Mouse (Mus musculus): Measurements from ENCODE around the gene Olfr1216. TPM values are rescaled to one million over a fixed set of nuclear protein-coding genes. Genes with fewer than 3 reads are reported as not detected.
"Not testable (repeated sequence)": the region's sequence is repeated elsewhere in the genome, so short reads cannot be mapped to it uniquely, and the experiment has no call there.

The Olfr1216 gene
- polyA plus RNA-seq (2016; fragmentation: Nextera tagmentation; extraction: Ambion mirVana) = not detected in 2 replicates

DNA sequence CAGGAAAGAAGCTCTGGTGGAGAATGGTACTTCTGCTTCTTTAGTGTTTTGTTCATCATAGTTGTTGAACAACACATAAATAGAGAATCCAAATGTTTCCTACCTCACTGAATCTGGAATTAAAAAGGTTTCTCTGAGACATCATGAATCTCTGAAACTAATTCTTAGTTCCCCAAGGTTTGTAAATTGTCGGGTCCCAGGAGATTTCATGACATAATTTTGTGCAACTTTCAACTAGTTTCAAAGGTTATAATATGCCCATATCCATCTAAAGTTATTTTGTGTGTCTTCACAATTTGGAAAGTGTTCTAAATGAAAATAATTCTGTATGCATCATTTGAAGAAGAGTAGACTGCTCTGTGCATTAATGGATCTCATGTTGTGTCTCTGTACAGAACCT is at the start of gene Olfr1216:
Gene Olfr1216 (minus strand): TSS at position 101 of the 400 bp plus-strand sequence.
- no peak for DNase-seq (ENCODE audit: extremely low spot score, low spot score)
- Histone ChIP-seq H3K27ac (no peak within 1 kb of the TSS), H3K36me3 (replicated peaks) (no peaks in the 10 kb centered on the region), H3K9me3 (no peaks in the 10 kb centered on the region), H3K4me1 (no peaks in the 10 kb centered on the region), H3K27me3 (ENCODE audit: poor library complexity, severe bottlenecking) (no peaks in the 10 kb centered on the region), H3K4me3 (no peak within 1 kb of the TSS)
- WGBS = 85% methylated on average over 1 of the region's 1 CpGs

DNA sequence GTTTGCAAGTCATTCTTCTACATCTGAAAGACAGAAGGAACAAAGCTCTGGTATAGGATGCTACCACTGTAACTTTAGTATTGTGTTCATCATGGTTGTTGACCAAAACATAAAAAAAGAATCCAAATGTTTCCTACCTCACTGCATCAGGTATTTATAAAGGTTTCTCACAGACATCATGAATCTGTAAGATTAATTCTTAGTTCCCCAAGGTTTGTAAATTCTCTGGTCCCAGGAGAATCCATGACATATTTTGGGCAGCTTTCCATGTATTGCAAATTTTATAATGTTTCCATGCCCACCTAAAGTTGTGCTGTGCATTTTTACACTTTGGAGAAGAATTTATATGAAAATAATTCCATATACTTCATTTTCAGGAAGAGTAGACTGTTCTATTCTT is 42.9 kb upstream of the Olfr1216 start, which contains the start of gene Olfr1218:
Gene Olfr1218 (minus strand): TSS at position 101 of the 400 bp plus-strand sequence.
- H3K4me1 ChIP-seq = no peaks in the 10 kb centered on the region

DNA sequence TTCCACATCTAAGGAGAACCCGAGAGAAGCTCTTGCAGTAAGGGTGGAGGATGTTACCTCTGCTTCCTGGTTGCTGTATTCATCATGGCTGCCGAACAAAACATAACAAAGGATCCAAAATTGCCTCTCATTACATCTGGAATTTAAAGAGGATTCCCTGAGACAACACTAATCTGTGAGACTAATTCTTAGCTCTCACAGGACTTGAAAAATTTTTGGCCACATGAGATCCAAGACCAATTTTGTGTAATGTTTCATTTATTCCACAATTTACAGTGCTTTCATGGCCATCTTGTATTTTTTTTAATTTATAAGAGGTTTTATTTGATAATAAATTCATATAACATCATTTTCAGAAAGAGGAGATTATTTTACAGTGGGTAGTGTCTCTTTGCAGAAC is 13.8 kb upstream of the Olfr1216 start, which contains the start of gene Olfr1217:
Gene Olfr1217 (minus strand): TSS at position 101 of the 400 bp plus-strand sequence.
- Histone ChIP-seq H3K27ac (no peak within 1 kb of the TSS), H3K4me3 (no peak within 1 kb of the TSS), H3K4me1 (no peaks in the 10 kb centered on the region), H3K9me3 (no peaks in the 10 kb centered on the region), H3K36me3 (replicated peaks) (no peaks in the 10 kb centered on the region), H3K27me3 (ENCODE audit: poor library complexity, severe bottlenecking) (no peaks in the 10 kb centered on the region)
- DNase-seq (ENCODE audit: extremely low spot score, low spot score) = no peak
- WGBS = 91% methylated on average over 2 of the region's 2 CpGs

More for the DNA sequence above, 42.9 kb upstream of the Olfr1216 start, which contains the start of gene Olfr1218:
- Histone ChIP-seq H3K27ac (no peak within 1 kb of the TSS), H3K9me3 (no peaks in the 10 kb centered on the region), H3K36me3 (replicated peaks) (no peaks in the 10 kb centered on the region), H3K4me3 (no peak within 1 kb of the TSS), H3K27me3 (ENCODE audit: poor library complexity, severe bottlenecking) (no peaks in the 10 kb centered on the region)
- no peak for DNase-seq (ENCODE audit: extremely low spot score, low spot score)

DNA sequence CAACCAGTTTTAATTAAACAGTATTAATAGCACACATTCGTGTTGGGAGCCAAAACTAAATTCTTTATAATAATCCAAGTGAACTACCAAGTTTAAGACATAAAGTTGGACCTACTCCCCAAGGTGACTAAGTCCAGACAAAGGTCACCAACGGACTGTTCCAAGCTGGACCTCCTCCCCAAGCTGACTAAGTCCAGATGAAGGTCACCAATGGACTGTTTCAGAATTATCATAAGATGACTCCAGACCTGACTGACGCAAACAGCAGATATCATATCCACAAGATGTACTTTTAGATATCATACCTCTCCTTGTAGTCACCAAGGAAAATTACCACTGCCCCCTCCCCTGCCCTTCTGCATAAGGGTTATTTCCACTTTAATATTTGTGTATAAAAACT is 3.3 kb upstream of the Olfr1216 start:
- H3K27ac ChIP-seq; DNase-seq (ENCODE audit: extremely low spot score, low spot score); H3K9me3 ChIP-seq; H3K4me3 ChIP-seq; H3K27me3 ChIP-seq (ENCODE audit: poor library complexity, severe bottlenecking); H3K36me3 ChIP-seq (replicated peaks); H3K4me1 ChIP-seq: not testable (repeated sequence)
- WGBS = 81% methylated on average over 3 of the region's 3 CpGs

DNA sequence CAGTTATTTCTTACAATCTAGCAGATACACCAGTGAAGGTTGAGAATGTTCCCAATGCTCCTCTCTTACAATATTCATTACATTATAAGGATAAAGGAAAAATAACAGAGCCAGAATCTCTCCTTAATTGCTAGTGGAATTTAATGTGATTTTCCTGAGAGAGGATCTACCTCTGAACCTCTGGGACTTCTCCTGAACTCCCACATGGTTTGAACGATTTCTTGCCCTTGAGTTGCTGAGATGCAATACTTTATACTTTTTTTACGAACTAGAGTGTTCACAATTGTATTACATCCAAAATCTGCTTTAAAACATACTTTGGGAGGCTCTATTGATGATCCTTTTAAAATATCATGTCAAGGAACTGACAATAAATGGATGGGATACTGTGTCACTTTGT is 11.3 kb downstream of the Olfr1216 start, which contains the start of gene Olfr1215:
Gene Olfr1215 (minus strand): TSS at position 101 of the 400 bp plus-strand sequence.
- Histone ChIP-seq H3K4me3 (no peak within 1 kb of the TSS), H3K9me3 (no peaks in the 10 kb centered on the region), H3K27me3 (ENCODE audit: poor library complexity, severe bottlenecking) (no peaks in the 10 kb centered on the region), H3K27ac (no peak within 1 kb of the TSS), H3K36me3 (replicated peaks) (no peaks in the 10 kb centered on the region), H3K4me1 (no peaks in the 10 kb centered on the region)
- DNase-seq (ENCODE audit: extremely low spot score, low spot score) = no peak
- WGBS = 84% methylated on average over 2 of the region's 2 CpGs

DNA sequence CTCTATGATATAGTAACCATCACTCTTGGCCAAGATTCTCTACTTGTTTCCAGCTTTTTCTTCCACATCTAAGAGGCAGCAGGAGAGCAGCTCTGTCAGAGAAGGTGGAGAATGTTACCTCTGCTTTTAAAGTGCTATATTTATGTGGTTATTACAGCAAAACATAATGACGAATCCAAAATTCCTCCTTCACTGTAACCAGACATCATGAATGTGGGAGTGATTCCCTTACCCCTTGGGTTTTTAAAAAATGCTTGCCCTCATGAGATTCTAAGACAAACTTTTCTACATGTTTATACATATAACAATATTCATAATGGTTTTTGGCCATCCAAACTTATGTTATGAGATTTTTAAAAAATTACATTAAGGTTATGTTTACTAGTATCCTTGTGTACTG is 25.6 kb downstream of the Olfr1216 start, which contains the start of gene Olfr1214:
Gene Olfr1214 (minus strand): TSS at position 101 of the 400 bp plus-strand sequence.
- H3K9me3 ChIP-seq = no peaks in the 10 kb centered on the region
- no peak for DNase-seq (ENCODE audit: extremely low spot score, low spot score)
- no peaks in the 10 kb centered on the region for H3K36me3 ChIP-seq (replicated peaks)
- no peaks in the 10 kb centered on the region for H3K27me3 ChIP-seq (ENCODE audit: poor library complexity, severe bottlenecking)
- H3K4me3 ChIP-seq = no peak within 1 kb of the TSS
- no peaks in the 10 kb centered on the region for H3K4me1 ChIP-seq
- WGBS = 82% methylated on average over 1 of the region's 1 CpGs
- no peak within 1 kb of the TSS for H3K27ac ChIP-seq

DNA sequence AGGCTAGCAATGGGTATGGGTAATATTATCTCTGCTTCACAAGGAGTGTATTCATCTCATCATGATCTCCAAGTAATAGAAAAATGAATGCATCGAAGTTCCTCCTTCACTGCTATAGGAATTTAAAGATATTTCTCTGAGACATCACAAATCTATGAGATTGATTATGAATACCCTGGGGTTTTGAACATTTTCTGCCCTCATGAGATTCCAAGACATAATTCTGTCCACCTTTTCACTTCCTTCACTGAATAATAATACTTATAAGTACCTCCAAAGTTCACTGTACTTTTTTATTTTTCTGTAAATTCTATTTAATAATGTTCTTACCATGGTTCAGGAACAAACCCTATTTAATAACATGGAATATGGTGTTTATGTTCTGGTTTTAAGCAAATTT is 38.0 kb downstream of the Olfr1216 start, which contains the start of gene Gm13762:
Gene Gm13762 (minus strand): TSS at position 101 of the 400 bp plus-strand sequence.
- no peak for DNase-seq (ENCODE audit: extremely low spot score, low spot score)
- no peak within 1 kb of the TSS for H3K4me3 ChIP-seq
- H3K36me3 ChIP-seq (replicated peaks) = no peaks in the 10 kb centered on the region
- H3K9me3 ChIP-seq = no peaks in the 10 kb centered on the region
- H3K27ac ChIP-seq = no peak within 1 kb of the TSS
- H3K27me3 ChIP-seq (ENCODE audit: poor library complexity, severe bottlenecking) = no peaks in the 10 kb centered on the region
- WGBS = 100% methylated on average over 1 of the region's 1 CpGs
- no peaks in the 10 kb centered on the region for H3K4me1 ChIP-seq

Other genes starting within 250 kb of the Olfr1216 start
- not detected in 2 replicates for gene Olfr1200, start 247.9 kb downstream of the Olfr1216 start, polyA plus RNA-seq (2016; fragmentation: Nextera tagmentation; extraction: Ambion mirVana)
- gene Olfr1201, start 225.3 kb downstream of the Olfr1216 start, polyA plus RNA-seq (2016; fragmentation: Nextera tagmentation; extraction: Ambion mirVana) = not detected in 2 replicates
- gene Olfr1202, start 203.8 kb downstream of the Olfr1216 start, polyA plus RNA-seq (2016; fragmentation: Nextera tagmentation; extraction: Ambion mirVana) = 0.04 TPM in 1 of 2 replicates, not detected in the other
- not detected in 2 replicates for gene Olfr1205, start 188.6 kb downstream of the Olfr1216 start, polyA plus RNA-seq (2016; fragmentation: Nextera tagmentation; extraction: Ambion mirVana)
- not detected in 2 replicates for gene Olfr1204, start 169.0 kb downstream of the Olfr1216 start, polyA plus RNA-seq (2016; fragmentation: Nextera tagmentation; extraction: Ambion mirVana)
- gene Olfr1206, start 155.1 kb downstream of the Olfr1216 start, polyA plus RNA-seq (2016; fragmentation: Nextera tagmentation; extraction: Ambion mirVana) = not detected in 2 replicates
- not detected in 2 replicates for gene Olfr1208, start 116.0 kb downstream of the Olfr1216 start, polyA plus RNA-seq (2016; fragmentation: Nextera tagmentation; extraction: Ambion mirVana)
- gene Olfr1209, start 103.2 kb downstream of the Olfr1216 start, polyA plus RNA-seq (2016; fragmentation: Nextera tagmentation; extraction: Ambion mirVana) = not detected in 2 replicates
- not detected in 2 replicates for gene Olfr1211, start 80.2 kb downstream of the Olfr1216 start, polyA plus RNA-seq (2016; fragmentation: Nextera tagmentation; extraction: Ambion mirVana)
- not detected in 2 replicates for gene Olfr1212, start 64.4 kb downstream of the Olfr1216 start, polyA plus RNA-seq (2016; fragmentation: Nextera tagmentation; extraction: Ambion mirVana)
- gene Gm13762, start 38.1 kb downstream of the Olfr1216 start, polyA plus RNA-seq (2016; fragmentation: Nextera tagmentation; extraction: Ambion mirVana) = not detected in 2 replicates
- gene Olfr1214, start 25.7 kb downstream of the Olfr1216 start, polyA plus RNA-seq (2016; fragmentation: Nextera tagmentation; extraction: Ambion mirVana) = not detected in 2 replicates
- gene Olfr1215, start 11.4 kb downstream of the Olfr1216 start, polyA plus RNA-seq (2016; fragmentation: Nextera tagmentation; extraction: Ambion mirVana) = not detected in 2 replicates
- gene Olfr1217, start 13.7 kb upstream of the Olfr1216 start, polyA plus RNA-seq (2016; fragmentation: Nextera tagmentation; extraction: Ambion mirVana) = not detected in 2 replicates
- not detected in 2 replicates for gene Olfr1218, start 42.8 kb upstream of the Olfr1216 start, polyA plus RNA-seq (2016; fragmentation: Nextera tagmentation; extraction: Ambion mirVana)
- gene Olfr1219, start 65.2 kb upstream of the Olfr1216 start, polyA plus RNA-seq (2016; fragmentation: Nextera tagmentation; extraction: Ambion mirVana) = not detected in 2 replicates
- gene Olfr1220, start 88.5 kb upstream of the Olfr1216 start, polyA plus RNA-seq (2016; fragmentation: Nextera tagmentation; extraction: Ambion mirVana) = not detected in 2 replicates
- gene Olfr1221, start 98.9 kb upstream of the Olfr1216 start, polyA plus RNA-seq (2016; fragmentation: Nextera tagmentation; extraction: Ambion mirVana) = not detected in 2 replicates
- gene Olfr1222, start 114.7 kb upstream of the Olfr1216 start, polyA plus RNA-seq (2016; fragmentation: Nextera tagmentation; extraction: Ambion mirVana) = not detected in 2 replicates
- gene Olfr1223, start 133.2 kb upstream of the Olfr1216 start, polyA plus RNA-seq (2016; fragmentation: Nextera tagmentation; extraction: Ambion mirVana) = not detected in 2 replicates
- gene Olfr1224-ps1, start 145.8 kb upstream of the Olfr1216 start, polyA plus RNA-seq (2016; fragmentation: Nextera tagmentation; extraction: Ambion mirVana) = not detected in 2 replicates
- gene Olfr1225, start 156.3 kb upstream of the Olfr1216 start, polyA plus RNA-seq (2016; fragmentation: Nextera tagmentation; extraction: Ambion mirVana) = not detected in 2 replicates
- not detected in 2 replicates for gene Olfr1226, start 181.7 kb upstream of the Olfr1216 start, polyA plus RNA-seq (2016; fragmentation: Nextera tagmentation; extraction: Ambion mirVana)
- not detected in 2 replicates for gene Olfr1228, start 235.7 kb upstream of the Olfr1216 start, polyA plus RNA-seq (2016; fragmentation: Nextera tagmentation; extraction: Ambion mirVana)

Measured in forebrain, embryonic 10.5 days (tissue).